Mouse (Mus musculus): ENCODE measurements around the gene Uba6. TPM values are rescaled to one million over a fixed set of nuclear protein-coding genes. Genes with fewer than 3 reads are reported as not detected.

Uba6 gene
- polyA plus RNA-seq (2016; fragmentation: Nextera tagmentation; extraction: Ambion mirVana), result 20.5 TPM in 2 replicates

DNA sequence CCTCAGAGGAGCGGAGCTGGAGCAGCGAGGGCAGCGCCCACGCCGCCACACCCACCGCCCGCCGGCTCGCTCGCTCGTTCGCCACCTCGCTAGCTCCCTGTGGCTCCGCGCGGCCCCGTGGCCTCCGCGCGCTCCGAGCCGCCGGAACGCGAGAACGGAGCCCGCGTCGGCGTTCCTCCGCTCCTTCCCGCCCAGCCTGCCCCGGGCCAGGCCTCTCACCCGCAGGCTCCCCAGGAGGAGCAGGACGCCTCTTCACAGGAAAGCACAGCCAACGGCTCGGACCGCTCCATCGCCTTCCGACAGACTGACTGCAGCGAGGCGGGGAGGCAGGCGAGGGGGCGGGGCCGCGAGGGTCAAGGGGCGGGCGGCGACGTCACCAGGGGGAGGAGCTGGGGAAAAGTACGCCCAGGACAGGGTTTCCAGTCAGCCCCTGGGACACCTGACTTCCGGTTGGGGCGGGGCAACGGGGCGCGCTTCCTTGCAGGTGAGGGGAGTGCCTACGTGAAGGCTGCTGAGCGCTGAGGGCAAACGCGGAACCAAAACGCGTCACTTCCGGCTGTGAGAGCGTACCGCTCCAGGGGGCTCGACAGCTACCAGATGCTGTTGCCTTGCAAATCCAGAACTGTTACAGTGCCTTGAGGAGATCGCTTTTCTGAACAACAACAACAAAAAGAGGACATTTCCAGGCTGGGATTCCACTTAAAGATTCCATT, at the start of gene Uba6:
Gene Uba6 (minus strand): TSS at position 355 of the 713 bp plus-strand sequence.
- H3K4me1 ChIP-seq, result peaks cover 9% of the 10 kb centered on the region
- H3K27ac ChIP-seq (replicated peaks), result peak within 1 kb of the TSS; percentile 94
- H3K36me3 ChIP-seq, result peaks cover 12% of the 10 kb centered on the region; the same call in 1 of the 2 replicates
- peak; percentile 99 for ATAC-seq (ENCODE audit: low FRiP score, low read depth)
- peak within 1 kb of the TSS; percentile 86 for H3K9ac ChIP-seq (replicated peaks)
- peak within 1 kb of the TSS; percentile 82 for H3K4me3 ChIP-seq
- peak within 1 kb of the TSS; percentile 76 for H3K4me2 ChIP-seq (replicated peaks)
- WGBS, result under 1% methylated on average over 47 of the region's 67 CpGs
- H3K27me3 ChIP-seq, result no peaks in the 10 kb centered on the region
- no peaks in the 10 kb centered on the region for H3K9me3 ChIP-seq

- no peaks in the 10 kb centered on the region for H3K4me1 ChIP-seq
- no peak within 1 kb of the TSS for H3K27ac ChIP-seq (replicated peaks)
- no peak within 1 kb of the TSS for H3K4me3 ChIP-seq
- WGBS, result 88% methylated on average over 10 of the region's 10 CpGs
- no peak for ATAC-seq (ENCODE audit: low FRiP score, low read depth)
- no peak within 1 kb of the TSS for H3K4me2 ChIP-seq (replicated peaks)
- H3K36me3 ChIP-seq, result no peaks in the 10 kb centered on the region
- H3K9me3 ChIP-seq, result no peaks in the 10 kb centered on the region
- H3K9ac ChIP-seq (replicated peaks), result no peak within 1 kb of the TSS
- no peaks in the 10 kb centered on the region for H3K27me3 ChIP-seq
Measured at GRCm38 (mm10) chr5:86197801-86198200, 25.2 kb upstream of the Uba6 start, which contains the start of gene Gnrhr. Gnrhr (minus strand) TSS chr5:86197901.

DNA sequence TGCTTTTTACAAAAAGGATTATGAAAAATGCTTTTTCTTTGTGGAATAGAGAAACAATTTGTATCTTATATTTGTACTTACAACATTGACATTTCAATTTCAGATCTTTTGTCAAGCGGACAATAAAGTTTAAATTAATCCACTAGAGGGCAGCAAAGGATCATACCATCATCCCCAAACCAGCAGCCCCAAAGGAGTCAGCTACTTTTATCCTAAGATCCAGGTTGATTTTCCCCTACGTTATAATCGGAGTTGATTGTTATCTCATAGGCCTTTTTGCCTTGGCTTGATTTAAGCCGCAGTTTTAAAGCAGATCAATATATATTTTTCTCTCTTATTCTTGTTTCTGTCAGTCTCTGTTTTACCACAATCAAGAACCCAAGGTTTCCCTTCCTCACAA, 18.8 kb upstream of the Uba6 start:
- Histone ChIP-seq H3K9ac (replicated peaks) (no peak overlapping the region), H3K4me3 (no peak overlapping the region), H3K4me2 (replicated peaks) (no peak overlapping the region), H3K27ac (replicated peaks) (no peak overlapping the region), H3K27me3 (no peaks in the 10 kb centered on the region), H3K9me3 (no peaks in the 10 kb centered on the region), H3K36me3 (no peaks in the 10 kb centered on the region), H3K4me1 (no peaks in the 10 kb centered on the region)
- ATAC-seq (ENCODE audit: low FRiP score, low read depth), result peak; percentile 55
- WGBS, result 23% methylated on average over 4 of the region's 4 CpGs

GRCm38 (mm10) chr5:86190770-86191169, 18.2 kb upstream of the Uba6 start:
- Histone ChIP-seq H3K9me3 (no peaks in the 10 kb centered on the region), H3K4me1 (no peaks in the 10 kb centered on the region), H3K27ac (replicated peaks) (no peak overlapping the region), H3K36me3 (no peaks in the 10 kb centered on the region), H3K4me3 (no peak overlapping the region), H3K27me3 (no peaks in the 10 kb centered on the region), H3K4me2 (replicated peaks) (no peak overlapping the region), H3K9ac (replicated peaks) (no peak overlapping the region)
- no peak for ATAC-seq (ENCODE audit: low FRiP score, low read depth)
- WGBS, result 26% methylated on average over 5 of the region's 5 CpGs

DNA sequence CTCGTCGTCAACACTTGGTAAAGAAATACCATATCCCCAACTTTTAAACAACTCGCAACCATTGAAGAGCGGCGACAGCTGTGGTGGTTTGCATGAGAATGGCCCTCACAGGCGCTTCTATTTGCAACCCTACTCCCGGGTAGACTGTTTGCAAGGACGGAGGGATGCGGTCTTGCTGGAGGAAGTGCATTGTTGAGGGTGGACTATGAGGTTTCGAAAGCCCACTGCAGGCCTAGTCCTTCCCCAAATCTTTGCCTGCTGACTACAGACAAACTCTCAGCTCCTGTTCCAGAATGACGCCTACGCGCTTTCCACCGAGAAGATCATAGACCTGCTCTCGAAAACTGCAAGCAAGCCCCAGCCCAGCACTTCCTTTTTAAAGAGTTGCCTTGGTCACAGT, 17.7 kb upstream of the Uba6 start:
- H3K4me2 ChIP-seq (replicated peaks), result no peak overlapping the region
- ATAC-seq (ENCODE audit: low FRiP score, low read depth), result no peak
- 41% methylated on average over 15 of the region's 15 CpGs for WGBS

DNA sequence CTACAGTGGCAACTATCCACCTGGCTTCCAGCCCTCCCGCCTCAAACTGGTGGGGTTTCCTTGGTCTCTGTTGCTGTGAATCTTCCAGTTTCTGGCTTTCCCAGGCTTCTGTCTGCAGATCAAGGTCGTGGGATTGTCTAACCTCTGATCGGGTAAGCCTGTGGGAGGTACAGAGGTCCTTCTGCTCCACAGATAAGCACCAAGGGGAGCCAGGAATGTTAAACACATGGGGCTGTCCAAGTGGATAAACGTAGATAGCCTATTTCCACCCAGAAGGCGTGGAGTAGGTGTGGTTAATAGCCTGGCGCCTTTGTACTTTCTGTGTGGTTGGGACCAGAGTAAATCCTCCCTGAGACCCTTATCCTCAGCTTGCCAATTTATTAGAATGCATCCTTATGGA, 14.8 kb upstream of the Uba6 start:
- no peak for ATAC-seq (ENCODE audit: low FRiP score, low read depth)
- Histone ChIP-seq H3K27ac (replicated peaks) (no peak overlapping the region), H3K4me2 (replicated peaks) (no peak overlapping the region), H3K36me3 (no peaks in the 10 kb centered on the region), H3K9ac (replicated peaks) (no peak overlapping the region), H3K4me1 (no peaks in the 10 kb centered on the region), H3K27me3 (no peaks in the 10 kb centered on the region), H3K9me3 (no peaks in the 10 kb centered on the region), H3K4me3 (no peak overlapping the region)
- 80% methylated on average over 6 of the region's 6 CpGs for WGBS

More for the DNA sequence above, 17.7 kb upstream of the Uba6 start:
- H3K27ac ChIP-seq (replicated peaks), result no peak overlapping the region
- no peaks in the 10 kb centered on the region for H3K9me3 ChIP-seq
- H3K9ac ChIP-seq (replicated peaks), result no peak overlapping the region
- no peaks in the 10 kb centered on the region for H3K4me1 ChIP-seq
- H3K27me3 ChIP-seq, result no peaks in the 10 kb centered on the region
- no peak overlapping the region for H3K4me3 ChIP-seq
- H3K36me3 ChIP-seq, result no peaks in the 10 kb centered on the region

DNA sequence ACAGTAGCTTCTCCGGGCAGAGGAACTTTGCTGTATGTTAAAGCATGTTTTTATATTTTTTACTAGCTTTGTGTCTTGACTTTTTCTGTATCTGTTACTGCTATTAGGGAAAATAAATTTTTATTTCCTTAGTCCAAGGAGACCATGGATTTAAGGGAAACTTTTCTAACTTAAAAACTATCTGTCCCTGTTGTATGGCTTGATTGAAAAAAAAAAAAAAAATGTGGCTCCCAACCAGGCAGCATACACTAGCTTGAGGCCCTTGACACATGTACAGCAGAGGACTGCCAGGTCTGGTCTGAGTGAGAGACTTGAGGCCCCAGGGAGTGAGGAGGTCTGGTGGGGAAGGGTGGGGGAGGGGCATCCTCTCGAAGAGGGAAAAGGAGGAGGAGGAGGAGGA, 1.2 kb upstream of the Uba6 start:
- Histone ChIP-seq H3K4me3 (no peak overlapping the region), H3K27me3 (no peaks in the 10 kb centered on the region), H3K36me3 (0 out of 2 replicates have a peak, but pooled peaks cover 4% of the 10 kb centered on the region), H3K4me1 (peaks cover 9% of the 10 kb centered on the region), H3K9ac (replicated peaks) (no peak overlapping the region), H3K27ac (replicated peaks) (peak overlapping the region; percentile 94; the same call in 1 of the 2 replicates), H3K9me3 (no peaks in the 10 kb centered on the region), H3K4me2 (replicated peaks) (no peak overlapping the region)
- 46% methylated on average over 2 of the region's 2 CpGs for WGBS
- ATAC-seq (ENCODE audit: low FRiP score, low read depth), result no peak

GRCm38 (mm10) chr5:86172088-86172448, 535 bp downstream of the Uba6 start:
- no peaks in the 10 kb centered on the region for H3K9me3 ChIP-seq
- under 1% methylated on average over 13 of the region's 15 CpGs for WGBS
- ATAC-seq (ENCODE audit: low FRiP score, low read depth), result no peak
- peak overlapping the region; percentile 86 for H3K9ac ChIP-seq (replicated peaks)
- peak overlapping the region; percentile 76 for H3K4me2 ChIP-seq (replicated peaks)
- peaks cover 12% of the 10 kb centered on the region; the same call in 1 of the 2 replicates for H3K36me3 ChIP-seq
- peak overlapping the region; percentile 82 for H3K4me3 ChIP-seq
- H3K4me1 ChIP-seq, result peaks cover 9% of the 10 kb centered on the region
- no peaks in the 10 kb centered on the region for H3K27me3 ChIP-seq
- H3K27ac ChIP-seq (replicated peaks), result peak overlapping the region; percentile 94

DNA sequence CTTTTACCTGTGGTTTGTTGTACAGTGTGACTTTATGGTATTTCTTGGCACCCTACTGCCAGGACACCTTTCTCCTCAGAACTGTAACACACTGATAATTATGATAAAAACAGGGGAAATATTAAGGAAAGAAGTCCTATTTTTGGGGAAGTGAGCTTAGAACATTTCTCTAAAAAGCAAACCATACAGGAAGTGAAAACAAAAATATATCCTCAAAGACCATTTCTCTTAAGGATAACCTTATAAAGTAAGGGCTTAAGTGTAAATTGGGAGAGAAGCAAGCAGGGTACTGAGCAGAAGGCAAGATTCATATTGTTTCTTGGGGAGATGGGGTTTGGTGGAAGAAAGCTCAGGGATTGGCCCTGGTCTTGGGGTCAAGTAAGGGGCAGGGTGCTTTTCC, 42.8 kb downstream of the Uba6 start:
- Histone ChIP-seq H3K4me3 (no peak overlapping the region), H3K27me3 (no peaks in the 10 kb centered on the region), H3K4me2 (replicated peaks) (no peak overlapping the region), H3K9me3 (no peaks in the 10 kb centered on the region), H3K27ac (replicated peaks) (no peak overlapping the region), H3K9ac (replicated peaks) (no peak overlapping the region), H3K4me1 (no peaks in the 10 kb centered on the region), H3K36me3 (peaks cover 27% of the 10 kb centered on the region)
- ATAC-seq (ENCODE audit: low FRiP score, low read depth), result no peak

- 97% methylated on average over 1 of the region's 1 CpGs for WGBS
- H3K36me3 ChIP-seq, result peaks cover 28% of the 10 kb centered on the region
- H3K27me3 ChIP-seq, result no peaks in the 10 kb centered on the region
- no peak overlapping the region for H3K9ac ChIP-seq (replicated peaks)
- H3K27ac ChIP-seq (replicated peaks), result no peak overlapping the region
- no peak overlapping the region for H3K4me3 ChIP-seq
- ATAC-seq (ENCODE audit: low FRiP score, low read depth), result no peak
- H3K4me2 ChIP-seq (replicated peaks), result no peak overlapping the region
- no peaks in the 10 kb centered on the region for H3K4me1 ChIP-seq
- no peaks in the 10 kb centered on the region for H3K9me3 ChIP-seq
Measured at GRCm38 (mm10) chr5:86128749-86129148, 43.9 kb downstream of the Uba6 start.

DNA sequence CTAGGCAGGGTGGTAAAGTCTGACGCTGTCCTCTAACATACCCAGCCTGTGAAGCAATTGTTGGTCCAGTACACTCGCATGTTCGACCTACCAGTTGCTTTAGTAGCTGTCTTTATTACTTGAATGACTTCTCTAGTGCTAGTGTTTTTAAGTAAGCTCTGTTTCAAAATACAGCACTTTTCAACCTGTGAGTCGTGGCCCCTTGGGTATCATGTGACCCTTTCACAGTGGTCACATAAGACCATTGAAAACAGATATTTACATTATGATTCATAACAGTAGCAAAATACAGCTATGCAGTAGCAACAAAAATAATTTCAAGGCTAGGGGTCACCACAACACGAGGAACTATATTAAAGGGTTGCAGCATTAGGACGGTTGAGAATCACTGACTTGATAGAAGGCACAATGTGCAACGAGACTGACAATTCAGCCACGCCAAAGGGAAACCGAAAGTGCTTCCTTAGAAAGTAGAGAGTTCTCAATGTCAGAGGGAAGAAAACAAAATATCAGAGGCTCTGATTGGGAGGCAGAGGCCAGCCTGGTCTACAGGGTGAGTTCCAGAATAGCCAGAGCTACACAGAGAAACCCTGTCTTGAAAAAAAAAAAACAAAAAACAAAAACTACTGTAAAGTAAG, 54.0 kb downstream of the Uba6 start:
- no peak overlapping the region for H3K4me3 ChIP-seq
- H3K36me3 ChIP-seq, result peaks cover 26% of the 10 kb centered on the region
- no peak overlapping the region for H3K9ac ChIP-seq (replicated peaks)
- H3K4me1 ChIP-seq, result no peaks in the 10 kb centered on the region
- no peaks in the 10 kb centered on the region for H3K27me3 ChIP-seq
- whole genome bisulfite sequencing, result 90% methylated on average over 9 of the region's 9 CpGs
- no peak overlapping the region for H3K27ac ChIP-seq (replicated peaks)
- H3K9me3 ChIP-seq, result no peaks in the 10 kb centered on the region
- H3K4me2 ChIP-seq (replicated peaks), result no peak overlapping the region
- ATAC-seq (ENCODE audit: low FRiP score, low read depth), result no peak

DNA sequence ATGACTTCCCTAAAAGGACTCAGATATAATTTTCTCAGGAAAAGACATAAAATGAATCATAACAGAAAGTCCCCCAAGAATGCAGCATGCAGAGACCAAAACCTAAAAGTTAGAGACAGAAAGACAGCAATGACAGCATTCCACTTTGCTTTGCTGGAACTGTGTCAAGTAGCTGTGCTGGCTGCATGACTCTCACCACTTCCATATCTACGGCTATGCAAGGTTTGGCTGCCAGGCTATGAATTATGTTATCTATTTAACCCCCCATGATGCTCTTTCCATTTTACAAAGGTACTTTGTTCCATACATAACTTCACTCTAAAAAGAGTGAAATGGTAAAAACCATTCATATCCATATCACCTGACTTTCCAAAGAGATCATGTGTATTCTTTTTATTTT, 58.6 kb downstream of the Uba6 start:
- no peaks in the 10 kb centered on the region for H3K4me1 ChIP-seq
- no peaks in the 10 kb centered on the region for H3K27me3 ChIP-seq
- H3K27ac ChIP-seq (replicated peaks), result no peak overlapping the region
- H3K9ac ChIP-seq (replicated peaks), result no peak overlapping the region
- peaks cover 19% of the 10 kb centered on the region for H3K36me3 ChIP-seq
- 83% methylated on average over 1 of the region's 1 CpGs for WGBS
- H3K4me2 ChIP-seq (replicated peaks), result no peak overlapping the region
- no peak overlapping the region for H3K4me3 ChIP-seq
- no peak for ATAC-seq (ENCODE audit: low FRiP score, low read depth)
- no peaks in the 10 kb centered on the region for H3K9me3 ChIP-seq

Measured in midbrain, embryonic 12.5 days (tissue).